Mouse (Mus musculus): ENCODE measurements around the gene Polr2f.

Polr2f gene

DNA sequence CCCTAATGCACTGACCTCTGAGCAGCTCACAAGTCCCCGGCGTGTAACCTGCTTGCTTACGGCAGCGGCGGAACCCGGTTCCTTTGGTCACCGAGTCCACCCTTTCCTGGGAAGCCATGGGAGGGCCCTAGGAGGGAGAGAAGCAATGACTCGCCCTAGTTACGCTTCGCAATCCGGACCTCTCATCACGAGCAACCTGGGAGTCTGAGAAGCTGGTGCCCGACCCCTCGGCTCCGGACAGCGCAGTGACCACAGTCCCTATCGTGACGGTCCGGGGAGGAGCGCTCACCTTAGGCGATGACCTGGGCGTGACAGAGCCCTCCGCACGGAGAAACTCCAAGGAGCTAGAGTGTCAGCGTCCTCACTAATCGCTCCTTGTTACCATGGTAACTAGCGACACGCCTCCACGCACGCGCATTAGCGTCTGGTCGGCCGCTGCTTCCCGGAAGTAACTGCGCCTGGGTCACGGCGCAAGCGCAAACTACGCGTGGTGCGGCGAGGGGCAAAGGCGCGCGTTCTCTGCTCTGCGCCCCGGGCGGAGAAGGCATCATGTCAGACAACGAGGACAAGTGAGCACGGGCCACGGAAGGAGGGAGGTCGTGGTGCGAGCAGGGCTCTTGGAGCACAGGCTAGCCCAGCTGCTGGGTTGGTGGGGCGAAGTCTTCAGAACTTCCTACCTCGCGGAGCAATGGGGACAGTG, at the start of gene Polr2f, which contains the start of gene 1700088E04Rik:
Gene Polr2f (plus strand): TSS at position 144 of the 700 bp plus-strand sequence.
Gene 1700088E04Rik (minus strand): TSS at position 388 of the 700 bp plus-strand sequence.
- DNase-seq (ENCODE audit: low read depth, low spot score), result peak; percentile 96

DNA sequence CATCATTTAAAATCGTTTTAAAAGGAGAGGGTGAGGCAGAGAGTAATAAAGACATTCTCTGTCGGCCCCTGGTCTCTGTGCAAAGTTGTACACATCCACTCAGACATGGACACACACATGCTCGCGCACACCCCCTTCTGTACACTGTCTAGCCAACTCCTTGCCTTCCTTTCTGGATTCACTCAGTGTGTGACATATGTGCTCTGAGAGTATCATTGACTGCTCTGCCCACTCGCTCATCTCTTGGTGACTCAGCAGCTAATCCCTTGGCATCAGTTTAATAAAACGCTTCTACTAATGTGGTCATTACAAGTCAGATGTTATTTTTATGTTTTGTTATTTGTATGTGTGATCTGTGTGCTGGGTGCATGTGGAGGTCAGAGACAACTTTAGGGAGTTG, 48.5 kb upstream of the Polr2f start:
- no peak for DNase-seq (ENCODE audit: low read depth, low spot score)

DNA sequence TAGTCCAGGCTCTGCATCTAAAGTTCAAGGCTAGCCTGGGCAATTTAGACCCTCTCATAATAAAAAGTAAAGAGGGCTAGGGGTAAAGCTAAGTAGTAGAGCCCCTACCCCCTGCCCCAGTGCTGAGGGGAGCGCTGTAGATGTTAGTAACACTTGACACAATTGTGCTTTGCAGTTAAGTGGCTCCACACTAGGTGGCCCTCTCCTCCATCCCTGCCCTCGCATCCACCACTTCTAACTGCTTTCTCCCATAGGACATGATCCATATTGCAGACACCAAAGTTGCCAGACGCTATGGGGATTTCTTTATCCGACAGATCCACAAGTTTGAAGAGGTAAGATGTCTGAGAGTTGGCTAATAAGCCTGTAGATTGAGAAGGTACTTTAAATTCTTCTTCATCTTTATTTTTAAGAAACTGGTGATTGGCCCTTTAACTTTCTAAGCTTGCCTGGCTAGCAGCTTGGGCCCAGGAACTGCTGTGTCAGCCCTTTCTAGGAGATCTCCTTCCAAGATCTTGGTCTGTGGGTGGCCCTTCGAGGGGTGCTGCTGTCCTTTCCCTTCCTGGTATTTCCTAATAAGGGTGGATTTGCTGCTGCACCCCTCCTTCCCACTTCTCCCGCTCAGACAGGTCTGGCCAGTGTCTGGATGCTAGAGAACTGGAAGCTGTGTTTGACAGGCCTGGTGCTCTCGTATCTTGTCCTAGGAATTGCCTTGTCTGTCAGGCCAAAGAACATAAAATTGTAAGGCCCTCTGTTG, 47.5 kb upstream of the Polr2f start:
- no peak for DNase-seq (ENCODE audit: low read depth, low spot score)

DNA sequence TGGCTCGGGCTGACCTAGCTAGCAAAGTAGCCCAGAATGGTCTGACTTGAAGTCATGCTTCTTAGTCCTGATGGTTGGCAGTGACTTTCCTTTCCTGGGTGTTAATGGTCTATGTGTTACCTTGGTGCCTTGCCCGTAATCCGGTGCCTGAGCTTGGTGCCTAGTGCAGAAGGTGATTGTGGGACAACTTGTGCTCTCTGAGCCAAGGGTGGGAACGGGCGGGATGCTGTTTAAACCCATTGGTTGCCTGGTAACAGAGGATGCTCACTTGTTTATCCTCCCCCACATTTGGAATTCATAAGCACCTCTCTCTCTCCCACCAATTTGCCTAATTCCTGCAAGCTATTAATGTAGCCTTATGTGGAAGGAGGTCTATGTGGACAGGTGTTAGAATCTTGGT, 45.3 kb upstream of the Polr2f start:
- DNase-seq (ENCODE audit: low read depth, low spot score), result no peak

DNA sequence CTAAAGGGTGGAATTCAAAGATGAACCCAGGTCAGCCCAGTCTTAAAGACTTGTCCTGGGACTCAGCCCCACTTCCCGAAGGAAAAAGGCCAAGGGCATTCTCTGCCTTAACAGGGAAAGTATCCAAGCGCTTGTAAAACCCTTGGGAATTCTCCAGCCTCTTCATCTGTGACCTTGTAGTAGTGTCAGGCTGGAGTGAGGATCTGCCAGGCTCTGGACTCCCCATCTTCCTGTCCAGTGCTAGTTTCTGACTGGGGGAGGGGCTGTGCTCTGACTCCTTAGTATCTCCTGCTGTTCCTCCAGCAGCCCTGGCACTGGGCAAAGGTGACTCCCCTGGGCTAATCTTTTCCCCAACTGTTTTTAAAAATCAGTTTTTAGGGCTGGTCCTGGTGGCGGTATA, 44.3 kb upstream of the Polr2f start:
- DNase-seq (ENCODE audit: low read depth, low spot score), result no peak

DNA sequence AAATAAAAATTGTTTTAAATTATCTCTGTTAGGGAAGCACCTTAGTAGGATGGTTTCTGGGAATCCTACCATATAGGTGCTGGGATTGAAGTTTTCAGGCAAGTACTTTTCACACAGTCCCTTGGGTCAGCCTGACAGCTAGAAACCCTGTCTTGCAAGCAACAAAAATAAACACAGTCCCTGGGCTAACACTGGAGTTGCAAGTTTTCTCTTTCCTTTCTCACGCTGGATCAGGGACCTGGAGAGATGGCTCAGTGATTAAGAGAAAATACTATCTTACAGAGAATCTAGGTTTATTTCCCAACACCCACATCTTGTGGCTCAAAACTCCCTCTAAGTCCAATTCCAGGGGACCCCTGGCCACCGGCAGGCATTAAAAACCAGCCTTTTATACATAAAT, 43.7 kb upstream of the Polr2f start:
- DNase-seq (ENCODE audit: low read depth, low spot score), result no peak

DNA sequence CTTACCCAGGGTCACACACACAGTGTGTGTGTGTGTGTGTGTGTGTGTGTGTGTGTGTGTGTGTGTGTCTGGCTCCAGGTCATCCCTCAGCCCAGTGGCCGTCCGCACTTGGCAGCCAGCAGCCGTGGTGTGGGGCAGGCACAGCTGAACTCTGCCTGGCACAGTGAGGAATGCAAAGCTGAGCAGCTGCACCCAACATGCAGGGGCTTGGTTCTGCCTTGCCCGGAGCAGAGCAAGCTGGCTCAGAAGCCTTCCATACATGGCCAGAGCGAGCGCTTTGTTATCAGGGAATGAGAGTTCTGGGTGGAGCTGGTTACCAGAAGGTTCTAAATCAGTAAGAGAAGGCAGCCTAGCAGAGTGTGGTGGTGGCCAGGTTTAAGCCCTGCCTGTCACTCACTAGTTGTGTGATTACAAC, 43.2 kb upstream of the Polr2f start:
- DNase-seq (ENCODE audit: low read depth, low spot score), result no peak

DNA sequence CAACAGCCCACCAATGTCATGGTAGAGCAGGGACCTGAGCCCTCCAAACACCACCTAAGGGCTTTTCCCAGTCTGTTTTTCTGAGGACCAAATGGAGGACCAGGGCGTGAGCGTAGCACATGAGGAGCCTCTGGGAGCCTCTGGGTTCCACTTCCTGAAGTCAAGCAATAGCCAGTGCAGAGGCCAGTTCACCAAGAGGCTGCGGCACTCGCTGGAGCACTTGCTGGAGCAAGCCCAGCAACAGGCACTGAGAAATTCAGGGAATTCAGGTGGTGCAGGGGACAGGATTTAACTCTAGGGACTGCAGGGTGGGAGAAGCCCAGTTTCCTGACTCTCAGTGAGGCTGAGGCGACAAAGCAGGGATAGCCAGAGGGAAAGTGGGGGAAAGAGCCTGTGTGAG, 42.6 kb upstream of the Polr2f start:
- no peak for DNase-seq (ENCODE audit: low read depth, low spot score)

DNA sequence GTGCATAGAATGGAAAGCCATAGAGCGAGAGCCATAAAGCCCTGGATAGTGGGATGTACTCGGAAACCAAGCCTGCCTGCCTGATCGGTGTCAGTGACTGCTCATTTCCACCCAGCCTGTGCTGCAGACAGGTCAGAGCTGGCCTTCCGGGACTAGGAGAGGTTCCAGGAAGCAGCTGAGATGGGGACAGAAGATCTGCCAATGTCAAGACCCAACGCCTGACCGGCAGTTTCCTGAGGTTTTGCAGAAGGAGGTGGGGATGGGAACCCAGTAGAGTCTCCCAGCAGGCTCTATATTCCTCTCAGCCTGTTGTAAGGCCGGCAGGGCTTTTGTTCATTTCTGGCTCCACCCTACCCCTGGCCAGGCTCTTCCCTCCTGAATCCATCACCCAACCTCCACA, 41.9 kb upstream of the Polr2f start:
- DNase-seq (ENCODE audit: low read depth, low spot score), result no peak

DNA sequence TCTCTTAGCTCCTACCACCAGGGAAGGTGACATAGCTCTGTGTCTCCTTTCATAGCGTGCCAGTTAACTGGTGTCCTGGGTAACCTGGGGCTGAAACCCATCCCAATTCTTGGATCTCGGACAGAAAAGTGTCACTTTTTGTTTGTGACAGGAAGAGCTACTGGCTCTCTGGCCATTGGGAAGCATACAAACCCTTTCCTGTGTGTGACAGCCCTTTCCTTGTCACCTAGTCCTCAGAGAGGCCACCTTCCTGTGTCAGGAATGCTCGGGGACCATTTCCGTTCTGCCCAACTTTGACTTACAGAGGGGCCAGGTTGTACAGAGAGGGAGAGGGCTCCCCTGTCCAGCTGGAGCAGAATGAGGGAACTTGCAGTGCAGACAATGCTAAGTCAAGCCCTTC, 41.4 kb upstream of the Polr2f start:
- DNase-seq (ENCODE audit: low read depth, low spot score), result no peak

DNA sequence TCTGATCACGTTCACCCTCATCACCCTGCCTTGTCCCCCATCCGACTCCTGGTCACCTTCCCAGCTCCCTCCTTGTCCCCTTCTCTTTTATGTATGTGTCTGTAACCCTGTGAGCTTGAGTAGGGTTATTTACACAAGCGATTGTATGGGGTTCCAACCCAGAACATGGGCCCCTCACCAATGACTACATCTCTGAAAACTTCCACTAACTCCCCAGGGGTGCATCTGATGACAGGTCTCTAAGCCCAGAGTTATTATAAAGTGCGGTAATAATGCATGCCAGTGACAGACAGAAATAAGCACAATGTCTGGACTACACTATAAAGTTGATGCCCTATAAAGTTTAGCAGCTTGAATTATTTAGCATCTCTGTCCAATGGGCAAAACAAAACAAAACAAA, 40.4 kb upstream of the Polr2f start:
- DNase-seq (ENCODE audit: low read depth, low spot score), result no peak

DNA sequence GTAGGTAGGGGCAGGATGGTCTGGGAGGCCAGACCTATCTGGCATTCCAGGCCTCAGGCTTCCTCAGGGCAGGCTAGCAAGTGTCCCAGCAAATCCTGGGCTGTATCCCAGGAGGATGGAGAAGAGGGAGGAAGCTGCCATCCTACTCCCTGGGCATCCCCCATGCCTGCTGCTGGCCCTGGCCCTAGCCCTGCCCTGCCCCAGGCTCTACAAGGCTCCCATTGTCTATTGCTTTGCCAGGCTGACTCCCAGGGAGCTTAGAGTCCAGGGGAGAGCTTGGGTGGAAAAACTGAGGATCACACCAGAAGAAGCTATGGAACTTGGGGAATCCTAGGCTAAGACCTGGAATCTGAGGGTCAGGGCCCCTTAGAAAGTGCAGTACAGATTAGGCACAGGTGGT, 39.3 kb upstream of the Polr2f start:
- DNase-seq (ENCODE audit: low read depth, low spot score), result no peak

DNA sequence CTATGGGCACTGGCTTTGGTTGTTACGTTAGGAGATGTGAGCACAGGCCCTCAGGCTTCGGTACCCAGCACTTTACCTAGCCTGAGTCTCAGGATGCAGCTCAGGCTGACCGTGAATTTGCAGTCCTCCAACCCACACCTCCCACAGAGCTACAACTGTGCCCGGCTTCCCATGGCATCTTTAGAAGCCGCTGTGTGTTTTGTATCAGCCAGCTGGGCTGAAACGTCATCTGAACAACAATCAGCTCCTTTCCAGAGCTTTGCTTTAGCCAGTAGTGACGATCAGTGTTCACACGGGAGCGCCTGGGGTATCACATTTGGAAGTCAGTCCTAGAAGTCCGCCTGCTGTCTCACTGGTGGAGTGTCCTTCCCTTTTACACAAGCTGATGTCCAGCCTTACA, 37.5 kb upstream of the Polr2f start:
- no peak for DNase-seq (ENCODE audit: low read depth, low spot score)

DNA sequence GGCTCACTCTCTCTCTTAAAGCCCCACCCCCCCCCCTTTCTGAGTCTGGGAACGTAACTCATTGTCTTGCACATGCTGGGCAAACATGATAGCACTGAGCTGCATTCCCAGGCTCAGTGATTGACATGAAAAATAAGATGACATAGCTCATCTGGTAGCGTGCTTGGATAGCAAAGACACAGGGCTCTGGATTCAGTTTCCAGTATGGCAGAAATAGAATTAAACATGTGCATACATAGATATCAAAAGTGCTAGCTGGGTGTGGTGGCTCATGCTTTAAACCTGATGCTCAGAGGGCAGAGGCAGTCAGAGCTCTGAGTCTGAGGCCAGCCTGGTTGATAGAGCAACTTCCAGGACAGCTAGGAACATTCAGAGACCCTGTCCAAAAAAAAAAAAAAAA, 35.0 kb upstream of the Polr2f start:
- no peak for DNase-seq (ENCODE audit: low read depth, low spot score)

DNA sequence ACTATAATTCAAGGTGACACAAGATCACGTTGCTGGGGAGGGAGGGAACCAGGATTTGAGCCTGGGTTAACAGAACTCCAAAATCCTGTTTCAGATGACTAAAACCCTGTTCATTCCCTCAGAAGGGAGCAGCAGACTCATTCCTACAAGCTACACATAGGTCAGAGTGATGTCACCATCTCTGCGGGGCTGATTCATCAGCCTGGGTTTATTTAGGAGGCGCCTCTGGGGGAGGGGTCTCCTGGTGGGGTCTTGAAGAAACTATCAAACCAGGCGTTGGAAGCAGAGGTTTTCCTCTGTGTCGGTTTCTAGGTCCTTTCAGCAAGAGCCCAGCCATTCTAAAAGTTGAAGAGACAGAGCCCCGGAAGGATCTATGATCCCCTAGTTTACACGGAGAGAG, 32.8 kb upstream of the Polr2f start:
- DNase-seq (ENCODE audit: low read depth, low spot score), result no peak

DNA sequence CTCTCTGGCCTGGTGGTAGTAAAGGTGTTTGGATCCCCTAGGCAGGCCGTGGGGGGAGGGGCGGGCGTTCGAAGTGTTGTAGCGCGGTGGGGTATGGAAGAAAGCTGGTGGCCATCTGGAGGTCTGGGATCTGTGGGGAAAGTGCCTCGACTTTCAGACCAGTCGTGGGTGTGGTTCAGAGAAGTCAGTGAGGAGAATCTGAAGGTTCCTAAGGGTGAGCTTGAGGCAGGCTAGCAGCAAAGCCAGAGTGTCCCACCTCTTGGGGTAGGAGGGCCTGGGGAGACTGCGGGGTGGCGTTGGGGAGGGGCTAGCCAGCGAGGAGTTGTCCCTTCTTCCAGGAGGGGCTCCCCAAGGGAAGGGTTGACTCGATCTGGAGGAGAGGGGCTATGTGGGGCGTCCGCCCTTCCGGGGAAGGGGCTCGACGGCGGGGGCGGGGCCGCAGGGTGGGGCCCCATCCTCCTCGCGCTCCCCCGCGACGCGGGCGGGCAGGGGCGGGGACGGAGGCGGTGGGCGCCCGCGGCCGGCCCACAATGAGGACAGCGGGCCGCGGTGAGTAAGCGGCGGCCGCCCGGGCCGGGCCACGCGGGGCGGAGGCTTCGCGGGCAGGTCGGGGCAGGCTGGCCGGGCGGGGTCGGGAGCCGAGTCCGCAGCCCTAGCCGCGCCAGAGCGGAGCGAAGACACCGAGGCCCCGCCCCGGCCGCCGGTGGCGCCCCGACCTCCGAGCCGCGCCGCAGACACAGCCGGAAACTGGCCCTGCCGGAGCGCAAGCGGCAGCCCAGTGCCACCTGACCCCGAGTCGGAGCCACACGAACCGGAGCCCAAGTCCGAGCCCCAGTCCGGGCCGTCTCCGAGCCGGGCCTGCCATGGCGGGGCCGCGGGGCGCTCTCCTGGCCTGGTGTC, 32.1 kb upstream of the Polr2f start, which contains the start of gene Micall1:
Gene Micall1 (plus strand): TSS at position 478 of the 900 bp plus-strand sequence.
- DNase-seq (ENCODE audit: low read depth, low spot score), result peak; percentile 41

DNA sequence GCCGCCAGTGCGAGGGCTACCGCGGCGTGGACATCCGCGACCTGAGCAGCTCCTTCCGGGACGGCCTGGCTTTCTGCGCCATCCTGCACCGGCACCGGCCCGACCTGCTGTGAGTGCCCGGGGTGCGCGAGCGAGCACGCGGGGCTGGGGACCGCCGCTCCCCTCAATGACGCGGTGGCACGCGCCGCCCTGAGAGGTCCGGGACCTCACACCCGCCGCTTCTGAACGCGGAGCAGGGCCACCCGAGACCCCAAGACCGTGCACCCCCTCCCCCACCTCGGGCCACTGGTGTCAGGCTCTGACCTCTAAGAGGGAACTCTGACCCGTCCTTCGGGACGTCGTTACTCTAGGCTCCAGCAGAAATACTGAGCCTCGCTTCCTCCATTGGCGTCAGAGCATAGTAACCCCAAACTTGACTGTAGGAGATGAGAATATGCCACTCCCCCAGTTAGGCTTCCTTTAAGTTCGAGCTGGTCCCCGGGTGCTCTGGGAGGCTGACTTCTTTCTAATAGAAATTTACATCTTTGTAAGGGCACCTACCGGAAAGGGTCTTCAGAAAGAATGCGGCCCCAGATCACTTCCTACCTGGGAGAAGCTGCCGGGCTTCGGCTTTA, 31.4 kb upstream of the Polr2f start:
- DNase-seq (ENCODE audit: low read depth, low spot score), result no peak

DNA sequence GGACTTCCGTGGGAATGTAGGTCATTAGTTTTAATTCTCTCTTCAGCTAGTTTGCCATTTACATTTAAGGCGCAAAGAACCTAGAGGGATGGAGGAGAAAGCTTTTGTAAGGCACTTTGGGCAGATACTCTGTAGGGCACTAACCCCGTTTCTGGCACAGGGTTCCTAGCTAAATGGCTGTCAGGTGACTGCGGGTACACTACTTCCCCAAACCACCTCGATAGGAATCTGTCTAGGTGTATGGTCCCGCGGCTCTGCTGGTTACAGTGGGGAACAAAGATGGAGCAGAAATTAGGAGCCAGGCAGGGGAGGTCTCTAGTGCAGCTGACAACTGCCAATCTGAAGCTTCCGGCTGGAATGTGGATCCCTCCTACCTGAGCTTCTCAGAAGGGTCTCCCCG, 30.8 kb upstream of the Polr2f start:
- DNase-seq (ENCODE audit: low read depth, low spot score), result no peak

DNA sequence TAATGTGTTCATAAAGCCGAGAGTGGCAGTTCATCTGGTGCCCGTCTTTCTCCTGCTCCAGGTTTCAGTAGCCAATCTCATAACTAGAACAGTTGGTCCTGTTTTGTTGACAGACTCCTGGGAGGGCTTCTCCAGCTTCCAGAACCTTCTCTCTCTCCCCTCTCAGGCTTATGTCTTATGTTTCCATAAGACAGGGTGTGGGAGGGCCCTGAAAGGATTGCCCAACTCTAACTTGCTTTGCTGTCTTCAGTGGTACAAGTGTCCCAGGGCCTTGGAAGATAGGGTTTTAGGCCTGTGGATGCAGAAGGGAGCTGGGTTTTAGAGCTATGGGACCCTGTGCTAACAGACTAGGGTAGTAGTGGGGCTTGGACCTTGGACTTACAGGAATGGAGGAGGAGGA, 30.3 kb upstream of the Polr2f start:
- DNase-seq (ENCODE audit: low read depth, low spot score), result no peak

DNA sequence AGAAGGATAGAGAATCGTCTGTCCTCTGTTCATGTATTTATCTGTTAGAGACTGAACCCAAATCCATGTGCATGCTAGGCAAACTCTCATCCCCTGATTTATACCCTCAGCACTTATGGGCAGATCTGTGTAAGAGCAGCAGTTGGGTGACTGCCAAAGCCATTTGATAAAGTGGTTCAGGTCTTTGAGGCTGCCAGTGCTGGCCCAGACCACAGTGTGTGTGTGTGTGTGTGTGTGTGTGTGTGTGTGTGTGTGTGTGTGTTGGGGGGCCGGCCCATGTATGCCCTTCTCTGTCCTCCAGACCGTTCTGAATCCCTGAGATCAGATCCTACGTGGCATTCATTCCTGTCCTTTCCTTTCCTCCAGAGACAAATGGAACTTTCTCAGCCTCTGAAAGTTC, 29.0 kb upstream of the Polr2f start:
- no peak for DNase-seq (ENCODE audit: low read depth, low spot score)

DNA sequence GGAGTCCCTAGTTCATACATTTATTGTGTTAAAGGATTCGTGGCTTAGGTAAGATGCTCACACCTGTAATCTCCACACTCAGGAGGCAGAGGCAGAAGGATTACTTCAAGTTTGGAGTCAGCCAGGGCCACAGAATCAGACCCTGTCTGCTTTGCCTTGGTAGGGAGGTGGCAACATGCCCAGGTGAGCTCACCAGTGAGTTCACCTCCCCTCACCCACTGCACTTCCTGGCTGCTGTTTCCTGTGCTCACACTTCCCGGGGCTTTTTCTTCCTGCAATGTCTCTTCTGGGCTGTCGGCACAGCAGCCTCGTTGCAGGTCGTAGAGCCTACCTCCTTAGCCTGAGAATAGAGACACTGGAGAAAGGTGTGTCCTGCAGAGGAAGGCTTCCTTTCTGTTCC, 25.5 kb upstream of the Polr2f start:
- DNase-seq (ENCODE audit: low read depth, low spot score), result no peak

DNA sequence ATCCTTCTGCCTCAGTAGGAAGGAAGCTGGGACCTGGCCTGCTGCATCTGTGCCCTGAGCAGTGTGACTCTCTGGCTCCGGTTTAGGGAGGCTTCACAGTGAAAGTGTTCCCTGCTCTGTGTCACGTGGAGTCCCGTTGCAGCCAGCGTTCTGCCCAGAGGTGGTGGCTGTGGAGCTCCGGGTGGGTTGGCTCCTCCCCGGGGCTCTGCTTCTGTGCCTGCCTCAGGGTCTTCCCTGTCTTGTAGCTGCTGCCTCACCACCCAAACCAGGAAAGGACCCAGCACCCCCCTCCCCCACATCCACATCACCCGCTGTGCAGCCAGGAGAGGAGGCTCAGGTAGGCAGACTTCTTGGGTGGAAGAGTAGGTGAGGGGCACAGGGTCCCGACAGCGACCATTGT, 21.3 kb upstream of the Polr2f start:
- DNase-seq (ENCODE audit: low read depth, low spot score), result no peak

All from embryo, embryonic 11.5 days (tissue).